Mouse (Mus musculus): ENCODE measurements around the gene Ppp1r13l. TPM values are rescaled to one million over a fixed set of nuclear protein-coding genes. Genes with fewer than 3 reads are reported as not detected.

Gene Ppp1r13l
- polyA plus RNA-seq, 1 experiment, result 21.5 TPM

DNA sequence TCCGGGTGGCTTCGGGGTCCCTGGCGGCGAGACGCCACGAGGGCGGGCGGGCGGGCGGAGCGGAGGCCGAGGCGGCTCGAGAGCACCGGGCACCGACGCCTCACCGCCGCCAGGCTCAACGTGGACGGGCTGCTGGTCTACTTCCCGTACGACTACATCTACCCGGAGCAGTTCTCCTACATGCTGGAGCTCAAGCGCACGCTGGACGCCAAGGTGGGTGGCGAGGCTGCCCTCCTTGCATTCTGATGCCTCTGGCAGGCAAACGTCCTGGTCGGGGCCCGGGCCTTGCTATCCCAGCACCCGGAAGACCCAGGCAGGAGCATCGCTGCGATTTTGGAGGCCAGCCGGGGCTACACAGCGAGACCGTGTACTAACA lies 22.6 kb downstream of the Ppp1r13l start:
- H3K36me3 ChIP-seq (ENCODE audit: control insufficient read depth, insufficient read depth), result no peaks in the 10 kb centered on the region
- H3K27me3 ChIP-seq (ENCODE audit: control insufficient read depth, insufficient read depth, insufficient read length), result no peaks in the 10 kb centered on the region
- peaks cover 14% of the 10 kb centered on the region for H3K79me3 ChIP-seq (ENCODE audit: low read depth)
- peaks cover 26% of the 10 kb centered on the region for H3K79me2 ChIP-seq (ENCODE audit: control insufficient read depth, insufficient read depth)
- peak overlapping the region; percentile 44 for H3K4me3 ChIP-seq (ENCODE audit: insufficient read depth, poor library complexity, severe bottlenecking)
- no peak for TF ChIP-seq MYOG (IDR thresholded peaks at IDR 0.05; ENCODE audit: control insufficient read depth, extremely low read depth, insufficient read length)
- no peak for TF ChIP-seq USF1 (IDR thresholded peaks at IDR 0.05; ENCODE audit: low read depth)
- TF ChIP-seq CEBPB (IDR thresholded peaks at IDR 0.05; ENCODE audit: low read depth), result no peak
- no peak for TF ChIP-seq MYOD1 (IDR thresholded peaks at IDR 0.05; ENCODE audit: control insufficient read depth, insufficient read length, low read depth)
- TF ChIP-seq FOSL1 (IDR thresholded peaks at IDR 0.05; ENCODE audit: insufficient read depth, low read length, poor library complexity, severe bottlenecking), result no peak
- no peak for TF ChIP-seq CTCF (IDR thresholded peaks at IDR 0.05; ENCODE audit: control insufficient read depth, insufficient read depth, insufficient read length)
- TF ChIP-seq MAX (IDR thresholded peaks at IDR 0.05), result no peak
- peak overlapping the region; percentile 72 for H3ac ChIP-seq (ENCODE audit: control insufficient read depth, insufficient read length, low read depth)

- TF ChIP-seq MYOG (IDR thresholded peaks at IDR 0.05; ENCODE audit: control insufficient read depth, extremely low read depth, insufficient read length) (no peak), CEBPB (IDR thresholded peaks at IDR 0.05; ENCODE audit: low read depth) (no peak), FOSL1 (IDR thresholded peaks at IDR 0.05; ENCODE audit: insufficient read depth, low read length, poor library complexity, severe bottlenecking) (no peak), MYOD1 (IDR thresholded peaks at IDR 0.05; ENCODE audit: control insufficient read depth, insufficient read length, low read depth) (no peak), MAX (IDR thresholded peaks at IDR 0.05) (no peak), CTCF (IDR thresholded peaks at IDR 0.05; ENCODE audit: control insufficient read depth, insufficient read depth, insufficient read length) (no peak), USF1 (IDR thresholded peaks at IDR 0.05; ENCODE audit: low read depth) (no peak)
- H3K79me3 ChIP-seq (ENCODE audit: low read depth), result peaks cover 14% of the 10 kb centered on the region
- H3K27me3 ChIP-seq (ENCODE audit: control insufficient read depth, insufficient read depth, insufficient read length), result no peaks in the 10 kb centered on the region
- H3K4me3 ChIP-seq (ENCODE audit: insufficient read depth, poor library complexity, severe bottlenecking), result no peak overlapping the region
- H3K79me2 ChIP-seq (ENCODE audit: control insufficient read depth, insufficient read depth), result peaks cover 26% of the 10 kb centered on the region
- H3ac ChIP-seq (ENCODE audit: control insufficient read depth, insufficient read length, low read depth), result no peak overlapping the region
- H3K36me3 ChIP-seq (ENCODE audit: control insufficient read depth, insufficient read depth), result no peaks in the 10 kb centered on the region
Observed at GRCm38 (mm10) chr7:19383708-19384107, 24.2 kb downstream of the Ppp1r13l start.

- H3ac ChIP-seq (ENCODE audit: control insufficient read depth, insufficient read length, low read depth), result no peak overlapping the region
- no peaks in the 10 kb centered on the region for H3K27me3 ChIP-seq (ENCODE audit: control insufficient read depth, insufficient read depth, insufficient read length)
- no peaks in the 10 kb centered on the region for H3K79me3 ChIP-seq (ENCODE audit: low read depth)
- H3K79me2 ChIP-seq (ENCODE audit: control insufficient read depth, insufficient read depth), result peaks cover 7% of the 10 kb centered on the region
- TF ChIP-seq MAX (IDR thresholded peaks at IDR 0.05), result no peak
- TF ChIP-seq MYOD1 (IDR thresholded peaks at IDR 0.05; ENCODE audit: control insufficient read depth, insufficient read length, low read depth), result no peak
- no peak for TF ChIP-seq FOSL1 (IDR thresholded peaks at IDR 0.05; ENCODE audit: insufficient read depth, low read length, poor library complexity, severe bottlenecking)
- TF ChIP-seq MYOG (IDR thresholded peaks at IDR 0.05; ENCODE audit: control insufficient read depth, extremely low read depth, insufficient read length), result no peak
- TF ChIP-seq CTCF (IDR thresholded peaks at IDR 0.05; ENCODE audit: control insufficient read depth, insufficient read depth, insufficient read length), result no peak
- TF ChIP-seq CEBPB (IDR thresholded peaks at IDR 0.05; ENCODE audit: low read depth), result no peak
- no peak overlapping the region for H3K4me3 ChIP-seq (ENCODE audit: insufficient read depth, poor library complexity, severe bottlenecking)
- H3K36me3 ChIP-seq (ENCODE audit: control insufficient read depth, insufficient read depth), result peaks cover 4% of the 10 kb centered on the region
Observed at GRCm38 (mm10) chr7:19388699-19389413, 29.3 kb downstream of the Ppp1r13l start.

DNA sequence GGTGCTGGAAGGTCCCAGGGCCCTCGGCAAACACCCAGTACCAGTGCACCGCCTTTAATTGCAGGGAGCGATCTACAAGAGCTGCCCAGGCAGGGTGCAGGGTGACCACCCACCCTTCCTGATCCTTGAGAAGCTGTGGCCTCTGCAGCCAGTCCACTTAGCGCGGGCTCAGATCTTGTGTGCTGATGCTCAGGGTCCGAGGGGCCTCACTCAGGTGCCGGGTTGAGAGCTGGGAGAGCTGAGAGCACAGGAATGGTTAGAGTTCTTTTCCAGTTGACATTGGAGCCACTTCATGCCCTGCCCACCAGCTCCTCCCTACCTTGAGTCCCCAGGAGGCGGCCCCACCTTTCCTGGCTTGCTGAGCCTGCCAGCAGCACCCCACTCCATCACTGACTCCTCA lies 34.9 kb downstream of the Ppp1r13l start:
- Histone ChIP-seq H3K36me3 (ENCODE audit: control insufficient read depth, insufficient read depth) (peaks cover 4% of the 10 kb centered on the region), H3K4me3 (ENCODE audit: insufficient read depth, poor library complexity, severe bottlenecking) (no peak overlapping the region), H3K27me3 (ENCODE audit: control insufficient read depth, insufficient read depth, insufficient read length) (no peaks in the 10 kb centered on the region), H3K79me2 (ENCODE audit: control insufficient read depth, insufficient read depth) (no peaks in the 10 kb centered on the region), H3K79me3 (ENCODE audit: low read depth) (no peaks in the 10 kb centered on the region), H3ac (ENCODE audit: control insufficient read depth, insufficient read length, low read depth) (no peak overlapping the region)
- TF ChIP-seq MYOD1 (IDR thresholded peaks at IDR 0.05; ENCODE audit: control insufficient read depth, insufficient read length, low read depth) (no peak), MAX (IDR thresholded peaks at IDR 0.05) (no peak), CTCF (IDR thresholded peaks at IDR 0.05; ENCODE audit: control insufficient read depth, insufficient read depth, insufficient read length) (no peak), CEBPB (IDR thresholded peaks at IDR 0.05; ENCODE audit: low read depth) (no peak), FOSL1 (IDR thresholded peaks at IDR 0.05; ENCODE audit: insufficient read depth, low read length, poor library complexity, severe bottlenecking) (no peak), USF1 (IDR thresholded peaks at IDR 0.05; ENCODE audit: low read depth) (no peak), MYOG (IDR thresholded peaks at IDR 0.05; ENCODE audit: control insufficient read depth, extremely low read depth, insufficient read length) (no peak)

GRCm38 (mm10) chr7:19399496-19400280 lies 40.1 kb downstream of the Ppp1r13l start:
- Histone ChIP-seq H3K79me3 (ENCODE audit: low read depth) (no peaks in the 10 kb centered on the region), H3K4me3 (ENCODE audit: insufficient read depth, poor library complexity, severe bottlenecking) (no peak overlapping the region)

More at GRCm38 (mm10) chr7:19399496-19400280, 40.1 kb downstream of the Ppp1r13l start:
- Histone ChIP-seq H3ac (ENCODE audit: control insufficient read depth, insufficient read length, low read depth) (no peak overlapping the region), H3K27me3 (ENCODE audit: control insufficient read depth, insufficient read depth, insufficient read length) (peaks cover 8% of the 10 kb centered on the region), H3K36me3 (ENCODE audit: control insufficient read depth, insufficient read depth) (no peaks in the 10 kb centered on the region), H3K79me2 (ENCODE audit: control insufficient read depth, insufficient read depth) (no peaks in the 10 kb centered on the region)
- TF ChIP-seq CEBPB (IDR thresholded peaks at IDR 0.05; ENCODE audit: low read depth) (no peak), FOSL1 (IDR thresholded peaks at IDR 0.05; ENCODE audit: insufficient read depth, low read length, poor library complexity, severe bottlenecking) (no peak), MYOG (IDR thresholded peaks at IDR 0.05; ENCODE audit: control insufficient read depth, extremely low read depth, insufficient read length) (no peak), CTCF (IDR thresholded peaks at IDR 0.05; ENCODE audit: control insufficient read depth, insufficient read depth, insufficient read length) (no peak), MYOD1 (IDR thresholded peaks at IDR 0.05; ENCODE audit: control insufficient read depth, insufficient read length, low read depth) (no peak), USF1 (IDR thresholded peaks at IDR 0.05; ENCODE audit: low read depth) (no peak), MAX (IDR thresholded peaks at IDR 0.05) (no peak)
